Mouse (Mus musculus) heart, embryonic 15.5 days (tissue): Measurements from ENCODE around the gene Ankzf1. TPM values are rescaled to one million over a fixed set of nuclear protein-coding genes. Genes with fewer than 3 reads are reported as not detected.
A peak's percentile ranks its signal among the peaks of the same experiment; 100 is the strongest.
"Not testable (repeated sequence)": the region's sequence is repeated elsewhere in the genome, so short reads cannot be mapped to it uniquely, and the experiment has no call there.

Experiments
- ATAC-seq: fragments of 200-750 bp; cut with Nextera tagmentation; replicated peaks from 2 replicates; pipeline ENCODE4 v1.8.0; 2017; ENCODE audit warnings: low read depth, moderate TSS enrichment; ENCODE audit not compliant: insufficient number of reproducible peaks, insufficient read depth, low FRiP score
- H3K27ac ChIP-seq: fragments of 300-500 bp; sonication (generic); 2 replicates; pipeline ENCODE4 v1.5.1; 2015; ENCODE audit warnings: mild to moderate bottlenecking, inconsistent platforms
- H3K27me3 ChIP-seq: fragments of 300-500 bp; sonication (generic); 2 replicates; pipeline ENCODE4 v1.6.1; 2015; ENCODE audit warnings: inconsistent platforms
- H3K36me3 ChIP-seq: fragments of 300-500 bp; sonication (generic); 2 replicates; pipeline ENCODE4 v1.6.1; 2015; ENCODE audit warnings: mild to moderate bottlenecking, inconsistent platforms
- H3K4me1 ChIP-seq: fragments of 300-500 bp; sonication (generic); replicated peaks from 2 replicates; pipeline ENCODE4 v1.6.1; 2015; ENCODE audit warnings: inconsistent platforms
- H3K4me2 ChIP-seq: fragments of 300-500 bp; sonication (generic); 2 replicates; pipeline ENCODE4 v1.6.1; 2015; ENCODE audit warnings: inconsistent platforms, mild to moderate bottlenecking, moderate library complexity
- H3K4me3 ChIP-seq: fragments of 300-500 bp; sonication (generic); 2 replicates; pipeline ENCODE4 v1.5.1; 2015; ENCODE audit warnings: mild to moderate bottlenecking, inconsistent platforms
- H3K9ac ChIP-seq: fragments of 300-500 bp; sonication (generic); 2 replicates; pipeline ENCODE4 v1.6.1; 2015; ENCODE audit warnings: mild to moderate bottlenecking, inconsistent platforms
- H3K9me3 ChIP-seq: fragments of 300-500 bp; sonication (generic); replicated peaks from 2 replicates; pipeline ENCODE4 v1.6.1; 2016; ENCODE audit warnings: inconsistent platforms
- WGBS: fragments of 180-500 bp; shearing (Covaris S2); methylation state at CpG from one replicate; pipeline ENCODE4 v1.1.7; 2015; ENCODE audit warnings: mixed read lengths; 5-methylcytosine and 5-hydroxymethylcytosine counted together
- polyA plus RNA-seq: library from polyadenylated mRNA; unstranded; fragments of >200 nt; fragmentation: Nextera tagmentation; extraction: Ambion mirVana; gene quantifications from 2 replicates; pipeline ENCODE4 v1.2.1, GENCODE M21; 2015

The Ankzf1 gene
- polyA plus RNA-seq, 1 experiment from 2014 or later, result 25.9 TPM

- H3K27ac ChIP-seq, result no peak overlapping the region
- ATAC-seq, result no peak
- no peaks in the 10 kb centered on the region for H3K9me3 ChIP-seq
- H3K9ac ChIP-seq, result no peak overlapping the region
- no peaks in the 10 kb centered on the region for H3K27me3 ChIP-seq
- H3K36me3 ChIP-seq, result no peaks in the 10 kb centered on the region
- no peak overlapping the region for H3K4me2 ChIP-seq
- peaks cover 8% of the 10 kb centered on the region for H3K4me1 ChIP-seq
- 58% methylated on average over 4 of the region's 4 CpGs for WGBS
- no peak overlapping the region for H3K4me3 ChIP-seq
Measured at GRCm38 (mm10) chr1:75229158-75229557, 37.2 kb downstream of the Ankzf1 start.

DNA sequence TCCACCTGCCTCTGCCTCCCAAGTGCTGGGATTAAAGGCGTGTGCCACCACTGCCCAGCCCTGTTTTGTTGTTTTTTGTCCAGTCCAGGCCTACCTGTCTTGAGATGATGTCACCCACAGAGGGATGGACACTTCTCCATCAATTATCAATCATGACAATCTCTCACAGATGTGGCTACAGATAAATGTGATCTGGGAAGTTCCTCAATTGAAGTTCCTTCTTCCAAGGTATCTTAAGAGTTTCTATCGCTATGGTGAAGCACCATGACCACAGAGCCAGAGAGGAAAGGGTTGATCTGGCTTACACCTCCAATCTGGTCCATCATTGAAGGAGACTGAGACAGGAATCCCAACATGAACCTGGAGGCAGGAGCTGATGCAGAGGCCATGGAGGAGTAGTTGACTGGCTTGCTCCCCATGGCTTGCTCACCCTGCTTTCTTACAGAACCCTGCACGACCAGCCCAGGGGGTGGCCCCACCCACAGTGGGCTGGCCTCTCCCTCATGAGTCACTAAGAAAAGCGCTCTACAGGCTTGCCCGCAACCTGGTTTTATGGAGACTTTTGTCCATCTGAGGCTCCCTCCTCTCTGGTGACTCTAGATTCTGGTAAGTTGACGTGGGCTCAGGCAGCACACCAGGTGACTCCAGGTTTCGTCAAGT lies 38.5 kb downstream of the Ankzf1 start:
- whole genome bisulfite sequencing, result 75% methylated on average over 7 of the region's 7 CpGs
- H3K4me1 ChIP-seq, result peaks cover 18% of the 10 kb centered on the region
- no peak overlapping the region for H3K27ac ChIP-seq
- H3K9me3 ChIP-seq, result no peaks in the 10 kb centered on the region
- no peak for ATAC-seq
- H3K4me3 ChIP-seq, result no peak overlapping the region
- H3K36me3 ChIP-seq, result no peaks in the 10 kb centered on the region
- H3K4me2 ChIP-seq, result no peak overlapping the region
- no peaks in the 10 kb centered on the region for H3K27me3 ChIP-seq
- H3K9ac ChIP-seq, result no peak overlapping the region

- H3K9ac ChIP-seq, result no peak overlapping the region
- H3K9me3 ChIP-seq, result no peaks in the 10 kb centered on the region
- no peak overlapping the region for H3K27ac ChIP-seq
- no peaks in the 10 kb centered on the region for H3K36me3 ChIP-seq
- H3K4me3 ChIP-seq, result no peak overlapping the region
- H3K4me2 ChIP-seq, result no peak overlapping the region
- ATAC-seq, result no peak
- 67% methylated on average over 4 of the region's 4 CpGs for WGBS
- H3K27me3 ChIP-seq, result no peaks in the 10 kb centered on the region
- peaks cover 18% of the 10 kb centered on the region for H3K4me1 ChIP-seq
Measured at GRCm38 (mm10) chr1:75231224-75231623, 39.3 kb downstream of the Ankzf1 start.

DNA sequence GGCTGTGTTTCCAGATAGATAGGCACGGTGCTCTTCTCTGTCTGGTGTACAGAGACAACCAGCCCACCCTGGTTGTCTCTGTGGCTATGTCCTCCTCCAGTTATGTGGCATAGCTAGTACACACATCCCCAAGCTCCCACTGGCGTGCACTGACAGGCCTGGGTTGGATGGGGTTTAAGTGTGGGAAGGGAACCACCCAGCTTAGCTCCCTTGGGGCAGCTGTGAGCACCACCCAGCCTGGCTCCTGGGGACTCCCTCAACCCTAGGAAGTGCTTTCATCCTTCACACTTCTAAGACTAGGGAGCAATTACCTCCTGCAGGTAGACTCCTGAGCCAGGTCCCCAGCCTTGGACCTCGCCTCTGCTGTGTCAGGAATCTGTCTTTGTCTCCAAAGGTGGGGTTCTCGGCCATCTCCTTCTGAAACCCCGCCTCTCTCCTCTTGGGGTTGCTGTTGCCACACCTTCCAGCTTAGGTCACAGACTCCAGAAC lies 39.8 kb downstream of the Ankzf1 start, which contains the start of gene A630095N17Rik:
A630095N17Rik (minus strand) TSS at position 439 of the 489 bp plus-strand sequence.
- H3K36me3 ChIP-seq, result no peaks in the 10 kb centered on the region
- no peak within 1 kb of the TSS for H3K4me2 ChIP-seq
- no peak within 1 kb of the TSS for H3K4me3 ChIP-seq
- no peak for ATAC-seq
- no peak within 1 kb of the TSS for H3K9ac ChIP-seq
- peaks cover 18% of the 10 kb centered on the region for H3K4me1 ChIP-seq
- 68% methylated on average over 5 of the region's 5 CpGs for WGBS
- no peaks in the 10 kb centered on the region for H3K27me3 ChIP-seq
- H3K27ac ChIP-seq, result no peak within 1 kb of the TSS
- no peaks in the 10 kb centered on the region for H3K9me3 ChIP-seq

DNA sequence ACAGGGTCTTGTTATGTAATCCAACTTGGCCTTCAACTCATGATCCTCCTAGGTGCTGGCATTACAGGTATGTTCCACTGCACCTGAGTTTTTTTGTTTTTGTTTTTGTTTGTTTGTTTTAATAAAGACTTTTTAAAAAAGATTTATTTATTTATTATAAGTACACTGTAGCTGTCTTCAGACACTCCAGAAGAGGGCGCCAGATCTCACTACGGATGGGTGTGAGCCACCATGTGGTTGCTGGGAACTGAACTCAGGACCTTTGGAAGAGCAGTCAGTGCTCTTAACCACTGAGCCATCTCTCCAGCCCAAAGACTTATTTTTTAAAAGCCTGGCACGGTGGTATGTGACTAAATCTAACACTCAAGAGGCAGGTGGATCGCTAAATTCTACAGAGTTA lies 40.5 kb downstream of the Ankzf1 start:
- H3K36me3 ChIP-seq, H3K27ac ChIP-seq, H3K9me3 ChIP-seq, H3K27me3 ChIP-seq, H3K4me2 ChIP-seq, H3K4me3 ChIP-seq, ATAC-seq, H3K9ac ChIP-seq: not testable (repeated sequence)
- H3K4me1 ChIP-seq, result peaks cover 22% of the 10 kb centered on the region
- 61% methylated on average over 4 of the region's 4 CpGs for WGBS

DNA sequence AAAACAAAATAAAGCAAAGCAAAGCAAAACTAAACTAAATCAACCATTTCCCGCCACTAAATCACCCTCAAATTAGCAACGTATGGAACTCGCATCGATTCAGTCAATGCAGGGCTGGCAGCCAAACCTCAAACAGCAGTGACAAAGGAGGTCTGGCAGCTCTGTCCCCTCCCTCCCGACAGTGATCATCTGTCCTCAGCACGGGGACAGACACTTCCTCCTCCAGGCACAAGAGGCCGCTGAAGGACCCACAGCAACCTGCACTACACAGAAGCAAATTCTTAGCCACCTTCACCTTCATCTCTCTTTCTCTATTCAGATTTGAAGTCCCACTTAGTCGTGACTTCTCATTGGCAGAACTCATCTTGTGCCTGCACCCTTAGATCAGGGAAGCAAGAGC lies 42.7 kb downstream of the Ankzf1 start:
- 1% methylated on average over 8 of the region's 8 CpGs for WGBS
- Histone ChIP-seq H3K27me3 (no peaks in the 10 kb centered on the region), H3K9me3 (no peaks in the 10 kb centered on the region), H3K4me1 (peaks cover 32% of the 10 kb centered on the region), H3K9ac (no peak overlapping the region), H3K27ac (0 out of 2 replicates have a peak overlapping the region, but pooled peaks have one; percentile 5), H3K36me3 (peaks cover 3% of the 10 kb centered on the region; the same call in 1 of the 2 replicates), H3K4me2 (peak overlapping the region; percentile 28), H3K4me3 (no peak overlapping the region)
- ATAC-seq, result no peak; the same call in 1 of the 2 replicates

DNA sequence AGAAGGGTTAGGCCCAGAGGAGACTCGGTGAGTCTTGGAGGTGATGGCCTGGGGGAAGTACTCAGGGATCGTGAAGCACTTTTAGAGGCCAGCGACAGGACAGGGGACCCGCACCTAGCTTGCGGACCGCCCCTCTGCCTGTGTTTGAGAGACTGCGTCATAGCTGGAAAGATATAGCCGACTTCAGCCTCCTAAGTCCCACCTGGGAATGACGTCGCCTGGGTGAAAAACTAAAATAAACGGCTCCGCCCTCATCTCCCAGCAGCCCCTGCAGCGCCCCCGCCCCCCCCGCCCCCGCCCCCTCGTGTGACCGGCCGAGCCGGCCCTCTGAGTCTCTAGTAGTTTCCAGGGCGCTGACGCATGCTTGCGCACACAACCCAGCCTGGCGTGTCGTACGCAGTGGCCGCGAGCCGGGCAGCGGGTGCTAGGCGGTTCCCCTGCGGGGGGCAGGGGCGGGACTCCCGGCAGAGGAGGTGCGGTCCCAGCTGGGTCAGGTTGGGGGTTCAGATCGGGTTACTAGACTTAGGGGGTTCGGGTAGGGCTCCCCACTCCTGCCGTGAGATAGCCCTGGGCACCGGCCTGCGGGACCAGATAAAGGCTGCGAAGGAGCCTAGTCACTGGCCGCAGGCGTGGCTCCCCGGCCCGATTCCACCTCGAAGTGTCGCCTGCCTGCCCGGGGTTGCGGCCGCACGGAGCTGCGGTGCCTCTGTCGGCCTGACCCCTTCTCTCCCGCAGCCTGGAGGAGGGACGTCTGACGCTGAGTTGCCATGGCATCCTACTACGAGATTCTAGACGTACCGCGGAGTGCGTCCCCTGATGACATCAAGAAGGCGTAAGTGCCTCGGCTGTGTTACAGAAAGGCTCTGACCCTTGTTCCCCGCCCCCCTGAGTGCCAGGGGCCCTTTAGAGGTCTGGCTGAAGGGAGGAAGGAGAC lies 44.4 kb downstream of the Ankzf1 start, which contains the start of gene Dnajb2:
Dnajb2 (plus strand) TSS at position 290 of the 934 bp plus-strand sequence.
- Histone ChIP-seq H3K4me3 (peak within 1 kb of the TSS; percentile 89), H3K9ac (peak within 1 kb of the TSS; percentile 94), H3K9me3 (no peaks in the 10 kb centered on the region), H3K36me3 (peaks cover 17% of the 10 kb centered on the region), H3K27me3 (no peaks in the 10 kb centered on the region), H3K4me1 (peaks cover 32% of the 10 kb centered on the region), H3K27ac (peak within 1 kb of the TSS; percentile 95), H3K4me2 (peak within 1 kb of the TSS; percentile 98)
- ATAC-seq, result peak; percentile 91
- under 1% methylated on average over 53 of the region's 64 CpGs for WGBS

DNA sequence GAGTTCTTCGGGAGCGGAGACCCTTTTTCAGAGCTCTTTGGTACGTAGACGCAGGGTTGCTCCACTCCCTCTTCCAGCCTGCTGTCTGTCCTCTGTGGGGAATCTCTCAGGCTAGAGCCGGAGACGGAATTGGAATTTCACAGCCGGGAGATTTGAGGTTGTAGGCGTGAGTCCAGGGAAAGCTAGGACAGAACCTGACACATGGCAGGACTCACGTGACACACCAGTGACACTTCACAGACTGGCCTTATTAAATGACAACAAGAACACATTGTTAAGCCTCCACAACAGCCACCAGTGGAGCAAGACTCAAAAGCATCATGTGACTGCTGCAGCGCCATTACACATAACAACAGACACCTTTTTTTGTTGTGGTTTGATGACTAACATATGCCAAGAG lies 47.6 kb downstream of the Ankzf1 start:
- 67% methylated on average over 10 of the region's 10 CpGs for WGBS
- Histone ChIP-seq H3K36me3 (peaks cover 26% of the 10 kb centered on the region), H3K9ac (no peak overlapping the region), H3K4me2 (no peak overlapping the region), H3K27ac (peak overlapping the region; percentile 56), H3K27me3 (no peaks in the 10 kb centered on the region), H3K4me3 (no peak overlapping the region), H3K9me3 (no peaks in the 10 kb centered on the region), H3K4me1 (peaks cover 30% of the 10 kb centered on the region)
- no peak for ATAC-seq

- H3K36me3 ChIP-seq, result peaks cover 26% of the 10 kb centered on the region
- H3K27ac ChIP-seq, result no peak overlapping the region
- H3K4me1 ChIP-seq, result peaks cover 28% of the 10 kb centered on the region
- no peak overlapping the region for H3K4me3 ChIP-seq
- H3K9me3 ChIP-seq, result no peaks in the 10 kb centered on the region
- no peak overlapping the region for H3K9ac ChIP-seq
- H3K4me2 ChIP-seq, result no peak overlapping the region
- H3K27me3 ChIP-seq, result no peaks in the 10 kb centered on the region
- ATAC-seq, result no peak
- WGBS, result 87% methylated on average over 14 of the region's 14 CpGs
Measured at GRCm38 (mm10) chr1:75243411-75243810, 51.5 kb downstream of the Ankzf1 start.

DNA sequence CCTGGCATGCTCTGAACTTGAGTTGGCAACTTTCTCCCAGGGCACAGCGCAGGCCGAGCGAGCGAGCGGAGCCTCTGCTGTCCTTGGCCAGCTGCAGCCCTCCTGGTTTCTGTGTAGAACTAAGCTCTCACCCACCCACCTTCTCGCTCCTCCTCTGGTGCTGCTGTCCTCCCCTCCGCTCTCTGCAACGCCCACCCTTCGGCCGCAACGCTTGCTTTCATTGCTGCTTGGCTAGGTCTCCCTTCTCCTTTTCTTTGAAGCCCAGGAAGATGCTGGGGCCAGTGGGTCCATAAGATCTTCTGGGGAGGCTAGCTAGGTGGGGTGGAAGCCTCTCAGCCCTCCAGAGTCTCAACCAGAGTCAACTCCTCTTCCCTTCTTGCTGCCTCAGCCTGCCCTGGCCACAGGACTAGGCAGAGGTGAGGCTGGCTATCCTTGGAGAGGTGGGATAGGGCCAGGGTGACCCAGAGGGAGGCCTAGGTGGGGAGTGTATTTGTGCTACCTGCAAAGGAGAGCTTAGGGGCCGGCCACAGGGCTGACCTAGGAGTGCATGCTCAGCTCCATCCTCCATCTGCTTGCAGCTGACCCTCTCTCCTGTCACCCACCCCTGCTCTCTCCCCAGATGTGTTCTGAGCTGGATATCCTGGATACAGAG lies 52.4 kb downstream of the Ankzf1 start:
- no peak overlapping the region for H3K4me3 ChIP-seq
- H3K36me3 ChIP-seq, result peaks cover 26% of the 10 kb centered on the region
- WGBS, result 92% methylated on average over 12 of the region's 12 CpGs
- no peak overlapping the region for H3K4me2 ChIP-seq
- peaks cover 29% of the 10 kb centered on the region for H3K4me1 ChIP-seq
- H3K27me3 ChIP-seq, result no peaks in the 10 kb centered on the region
- H3K9ac ChIP-seq, result no peak overlapping the region
- H3K27ac ChIP-seq, result no peak overlapping the region
- no peaks in the 10 kb centered on the region for H3K9me3 ChIP-seq
- no peak for ATAC-seq

DNA sequence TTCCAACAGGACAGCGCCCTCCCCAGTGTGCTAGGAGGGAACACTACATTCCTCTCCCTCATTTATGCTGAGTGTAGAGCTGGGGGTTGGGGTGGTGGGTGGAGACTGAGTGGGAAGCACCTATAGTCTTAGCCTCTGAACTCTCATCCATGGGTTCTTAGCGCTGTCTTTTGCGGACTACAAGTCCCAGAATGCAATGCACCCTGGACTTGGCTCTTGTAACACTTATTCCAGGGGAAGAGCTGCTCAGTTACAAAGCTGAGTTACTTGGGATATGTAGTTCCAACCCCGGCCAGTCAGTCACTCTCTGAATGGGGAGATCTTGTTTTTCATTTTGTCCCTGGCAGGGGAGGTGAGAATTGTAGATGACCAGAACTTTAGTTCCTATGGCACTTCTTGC lies 52.9 kb downstream of the Ankzf1 start:
- Histone ChIP-seq H3K4me2 (no peak overlapping the region), H3K4me3 (no peak overlapping the region), H3K36me3 (peaks cover 20% of the 10 kb centered on the region), H3K9me3 (no peaks in the 10 kb centered on the region), H3K4me1 (peaks cover 30% of the 10 kb centered on the region), H3K9ac (no peak overlapping the region), H3K27me3 (no peaks in the 10 kb centered on the region), H3K27ac (no peak overlapping the region)
- peak; percentile 45; the same call in 1 of the 2 replicates for ATAC-seq
- WGBS, result 22% methylated on average over 4 of the region's 4 CpGs
